Mouse (Mus musculus) 3134 (cell line): ENCODE measurements at regions not wholly inside any gene's neighbourhood (a gene's known extent, or its start where the extent isn't known, plus 50 kb on each side); places are given as distances from the start of the nearest gene placed in this dataset.

Experiments used
- DNase-seq: peaks from one replicate; pipeline ENCODE4 v3.0.0-alpha.2; 2011; ENCODE audit warnings: low spot score; ENCODE audit not compliant: insufficient read length; ENCODE audit errors: extremely low read depth

- DNase-seq = no peak
Measured at GRCm38 (mm10) chr13:44319101-44319500, 410.2 kb upstream of the Jarid2 start.

GRCm38 (mm10) chr13:44319511-44319910, 409.8 kb upstream of the Jarid2 start:
- DNase-seq = no peak

GRCm38 (mm10) chr13:44320311-44320710, 409.0 kb upstream of the Jarid2 start:
- DNase-seq = no peak

GRCm38 (mm10) chr13:44321009-44321596, 408.2 kb upstream of the Jarid2 start:
- DNase-seq = no peak

- no peak for DNase-seq
Measured at GRCm38 (mm10) chr13:44328416-44328815, 400.9 kb upstream of the Jarid2 start.

GRCm38 (mm10) chr13:44329161-44329560, 400.1 kb upstream of the Jarid2 start:
- no peak for DNase-seq

GRCm38 (mm10) chr13:44329701-44330100, 399.6 kb upstream of the Jarid2 start:
- DNase-seq = no peak

GRCm38 (mm10) chr13:44332716-44333240, 396.5 kb upstream of the Jarid2 start:
- peak; percentile 30 for DNase-seq

GRCm38 (mm10) chr13:44339061-44339741, 390.1 kb upstream of the Jarid2 start:
- no peak for DNase-seq

- DNase-seq = no peak
Measured at GRCm38 (mm10) chr13:44345094-44345493, 384.2 kb upstream of the Jarid2 start.

GRCm38 (mm10) chr13:44346636-44347035, 382.6 kb upstream of the Jarid2 start:
- DNase-seq = no peak

GRCm38 (mm10) chr13:44347662-44348061, 381.6 kb upstream of the Jarid2 start:
- no peak for DNase-seq

GRCm38 (mm10) chr13:44353899-44354298, 375.4 kb upstream of the Jarid2 start:
- no peak for DNase-seq

- no peak for DNase-seq
Measured at GRCm38 (mm10) chr13:44355771-44356221, 373.5 kb upstream of the Jarid2 start.

- no peak for DNase-seq
Measured at GRCm38 (mm10) chr13:44356981-44357380, 372.3 kb upstream of the Jarid2 start.

- no peak for DNase-seq
Measured at GRCm38 (mm10) chr13:44359344-44359743, 369.9 kb upstream of the Jarid2 start.

- DNase-seq = no peak
Measured at GRCm38 (mm10) chr13:44360016-44360415, 369.3 kb upstream of the Jarid2 start.

- no peak for DNase-seq
Measured at GRCm38 (mm10) chr13:44360725-44361290, 368.5 kb upstream of the Jarid2 start.

- no peak for DNase-seq
Measured at GRCm38 (mm10) chr13:44362293-44363005, 366.8 kb upstream of the Jarid2 start.

GRCm38 (mm10) chr13:44363016-44363415, 366.3 kb upstream of the Jarid2 start:
- DNase-seq = no peak

- DNase-seq = no peak
Measured at GRCm38 (mm10) chr13:44369301-44369700, 360.0 kb upstream of the Jarid2 start.
